Mouse (Mus musculus): ENCODE measurements around the gene Tff3.

DNA sequence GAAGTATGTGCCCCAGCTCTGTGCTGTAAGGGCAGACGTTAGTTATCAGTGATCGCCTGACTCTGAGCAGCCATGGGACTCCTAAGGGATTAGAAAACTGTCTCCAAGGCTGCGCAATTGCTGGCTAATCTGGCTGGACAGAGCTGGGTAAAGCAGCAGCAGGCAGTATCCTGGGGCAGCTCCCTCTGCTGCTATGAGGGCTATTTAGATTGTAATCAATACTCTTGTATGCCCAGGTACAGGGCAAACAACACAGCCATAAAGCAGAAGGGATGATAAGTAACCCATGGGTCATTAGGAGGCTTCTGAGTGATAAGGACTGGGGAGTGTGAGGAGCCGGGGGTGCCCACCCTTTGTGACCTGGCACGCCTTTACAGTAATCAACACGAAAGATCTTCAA, 5.5 kb upstream of the Tff3 start:
- no peak for TF ChIP-seq TBP (conservative IDR thresholded peaks at IDR 0.05; ENCODE audit: low read depth, low read length)
- TF ChIP-seq SIN3A (IDR thresholded peaks at IDR 0.05; ENCODE audit: low read length) = no peak
- no peak for TF ChIP-seq MAX (IDR thresholded peaks at IDR 0.05; ENCODE audit: low read length)
- TF ChIP-seq MYC (IDR thresholded peaks at IDR 0.05; ENCODE audit: low read depth, low read length) = no peak
- no peak for TF ChIP-seq USF1 (IDR thresholded peaks at IDR 0.05; ENCODE audit: low read depth, low read length)
- no peak for TF ChIP-seq CTCF (conservative IDR thresholded peaks at IDR 0.05 in 1 of 2, IDR thresholded peaks at IDR 0.05 in 1 of 2; ENCODE audit: low read depth in 2 of 2, low read length in 2 of 2)
- TF ChIP-seq HCFC1 (IDR thresholded peaks at IDR 0.05; ENCODE audit: low read depth, low read length) = no peak

All from CH12.LX (cell line).